Mouse (Mus musculus): ENCODE results near the gene Wdr86. TPM values are rescaled to one million over a fixed set of nuclear protein-coding genes. Genes with fewer than 3 reads are reported as not detected.
A peak's percentile ranks its signal among the peaks of the same experiment; 100 is the strongest.
"Not testable (repeated sequence)": the region's sequence is repeated elsewhere in the genome, so short reads cannot be mapped to it uniquely, and the experiment has no call there.

The Wdr86 gene
- polyA plus RNA-seq, 1 experiment from 2014 or later, result 4.0 TPM

- Histone ChIP-seq H3K9me3 (no peaks in the 10 kb centered on the region), H3K4me1 (no peaks in the 10 kb centered on the region), H3K9ac (replicated peaks) (no peak overlapping the region), H3K36me3 (peaks cover 92% of the 10 kb centered on the region), H3K4me3 (no peak overlapping the region), H3K4me2 (replicated peaks) (no peak overlapping the region), H3K27ac (replicated peaks) (no peak overlapping the region), H3K27me3 (no peaks in the 10 kb centered on the region)
- WGBS, result 93% methylated on average over 8 of the region's 8 CpGs
- no peak for ATAC-seq (replicated peaks)
Measured at GRCm38 (mm10) chr5:24704615-24705014, 25.9 kb downstream of the Wdr86 start.

GRCm38 (mm10) chr5:24701271-24701670, 29.3 kb downstream of the Wdr86 start:
- Histone ChIP-seq H3K36me3 (peaks cover 92% of the 10 kb centered on the region), H3K27ac (replicated peaks) (no peak overlapping the region), H3K27me3 (no peaks in the 10 kb centered on the region), H3K4me1 (no peaks in the 10 kb centered on the region), H3K9me3 (no peaks in the 10 kb centered on the region), H3K4me2 (replicated peaks) (no peak overlapping the region), H3K9ac (replicated peaks) (no peak overlapping the region), H3K4me3 (no peak overlapping the region)
- 92% methylated on average over 3 of the region's 3 CpGs for WGBS
- ATAC-seq (replicated peaks), result no peak

DNA sequence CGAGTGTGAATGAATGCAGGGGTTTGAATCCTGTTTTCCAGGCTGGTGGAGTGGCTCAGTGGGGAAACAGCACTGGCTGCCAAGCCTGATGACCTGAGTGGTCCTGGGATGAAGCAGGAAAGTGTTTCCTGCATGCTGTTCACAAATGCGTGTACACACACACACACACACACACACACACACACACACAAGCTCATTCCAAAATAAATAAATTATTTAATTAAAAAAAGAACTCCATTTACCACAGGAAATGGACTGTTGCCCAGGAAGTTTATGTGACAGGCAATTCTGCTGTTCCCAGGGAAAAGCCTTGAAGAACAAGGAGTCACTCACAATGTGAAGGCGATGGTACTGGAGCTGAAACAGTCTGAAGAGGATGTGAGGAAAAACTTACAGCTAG, 33.8 kb downstream of the Wdr86 start:
- Histone ChIP-seq H3K27me3 (no peaks in the 10 kb centered on the region), H3K9ac (replicated peaks) (no peak overlapping the region), H3K4me1 (no peaks in the 10 kb centered on the region), H3K27ac (replicated peaks) (no peak overlapping the region), H3K36me3 (peaks cover 92% of the 10 kb centered on the region), H3K4me3 (no peak overlapping the region), H3K4me2 (replicated peaks) (no peak overlapping the region), H3K9me3 (no peaks in the 10 kb centered on the region)
- WGBS, result 72% methylated on average over 3 of the region's 3 CpGs
- no peak for ATAC-seq (replicated peaks)

DNA sequence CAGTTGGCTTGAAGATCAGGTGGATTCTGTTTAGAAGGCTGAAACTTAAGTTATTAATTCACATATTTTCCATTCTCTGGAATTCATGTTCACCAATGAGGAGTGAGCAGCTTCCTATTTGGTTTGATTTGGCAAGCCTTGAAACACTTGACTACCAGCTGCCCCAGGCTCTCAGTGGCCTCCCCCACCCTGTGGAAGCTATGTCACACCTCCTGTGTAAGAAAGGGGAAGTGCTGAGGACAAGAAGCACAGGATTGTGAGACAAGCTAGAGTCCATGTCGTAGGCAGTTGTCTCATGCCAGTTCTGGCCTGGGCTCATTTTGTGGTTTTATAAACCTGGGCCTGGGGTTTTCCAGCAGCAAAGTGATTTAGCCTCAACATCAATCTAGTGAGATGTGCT, 42.8 kb downstream of the Wdr86 start:
- no peak for ATAC-seq (replicated peaks)
- H3K27me3 ChIP-seq, result no peaks in the 10 kb centered on the region
- no peak overlapping the region for H3K27ac ChIP-seq (replicated peaks)
- H3K4me1 ChIP-seq, result peaks cover 28% of the 10 kb centered on the region
- no peak overlapping the region for H3K4me2 ChIP-seq (replicated peaks)
- H3K9me3 ChIP-seq, result no peaks in the 10 kb centered on the region
- WGBS, result 94% methylated on average over 1 of the region's 1 CpGs
- H3K9ac ChIP-seq (replicated peaks), result no peak overlapping the region
- H3K36me3 ChIP-seq, result peaks cover 33% of the 10 kb centered on the region
- H3K4me3 ChIP-seq, result no peak overlapping the region

DNA sequence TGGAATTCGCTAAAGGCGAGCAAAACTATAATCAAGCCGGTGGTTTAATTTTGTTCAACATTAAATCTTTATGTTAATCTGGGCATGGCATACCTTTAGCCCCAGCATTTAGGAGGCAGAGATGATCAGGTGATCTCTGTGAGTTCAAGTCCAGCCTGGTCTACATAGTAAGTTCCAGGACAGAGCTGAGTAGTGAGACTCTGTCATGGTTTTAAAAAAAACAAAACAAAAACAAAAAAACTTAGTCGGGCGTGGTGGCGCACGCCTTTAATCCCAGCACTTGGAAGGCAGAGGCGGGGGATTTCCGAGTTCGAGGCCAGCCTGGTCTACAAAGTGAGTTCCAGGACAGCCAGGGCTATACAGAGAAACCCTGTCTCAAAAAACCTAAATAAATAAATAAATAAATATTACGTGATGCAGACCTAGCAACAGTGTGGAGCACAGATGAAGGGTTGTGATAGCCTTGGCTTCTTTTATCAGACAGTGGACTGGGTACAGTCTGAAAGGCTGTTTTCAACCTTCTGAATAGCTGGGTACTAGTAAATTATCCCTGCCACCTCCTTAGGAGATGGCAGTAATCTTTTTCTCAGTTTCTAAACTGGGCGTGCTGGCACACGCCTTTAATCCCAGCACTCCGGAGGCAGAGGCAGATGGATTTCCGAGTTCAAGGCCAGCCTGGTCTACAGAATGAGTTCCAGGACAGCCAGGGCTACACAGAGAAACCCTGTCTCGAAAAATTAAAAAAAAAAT, 43.7 kb downstream of the Wdr86 start:
- 78% methylated on average over 16 of the region's 16 CpGs for WGBS
- not testable (repeated sequence) for H3K27me3 ChIP-seq; ATAC-seq (replicated peaks); H3K27ac ChIP-seq (replicated peaks); H3K9me3 ChIP-seq
- Histone ChIP-seq H3K4me2 (replicated peaks) (peak overlapping the region; percentile 68), H3K9ac (replicated peaks) (peak overlapping the region; percentile 80; the same call in 1 of the 2 replicates), H3K4me3 (peak overlapping the region; percentile 82), H3K4me1 (peaks cover 28% of the 10 kb centered on the region), H3K36me3 (peaks cover 25% of the 10 kb centered on the region)

DNA sequence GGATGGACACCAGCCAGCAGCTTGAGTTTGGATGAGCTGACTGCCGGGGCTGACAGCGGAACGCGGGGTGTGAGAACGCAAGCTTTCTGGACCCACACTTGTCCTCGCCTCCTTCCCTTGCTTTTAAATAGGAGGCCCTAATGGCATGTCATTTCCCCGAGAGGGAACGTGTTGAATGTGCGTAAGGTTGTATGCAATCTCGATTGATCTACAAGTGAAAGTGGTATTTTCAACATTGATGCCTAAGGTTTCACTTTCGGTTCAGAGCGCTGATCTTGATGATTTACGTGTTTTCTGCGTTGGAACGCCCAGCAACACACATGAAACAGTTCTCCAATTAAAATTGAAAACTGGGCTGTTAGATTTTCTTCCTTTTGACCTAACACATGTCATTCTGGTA, 44.4 kb downstream of the Wdr86 start:
- Histone ChIP-seq H3K27me3 (no peaks in the 10 kb centered on the region), H3K9ac (replicated peaks) (peak overlapping the region; percentile 80), H3K27ac (replicated peaks) (peak overlapping the region; percentile 94), H3K4me3 (peak overlapping the region; percentile 82), H3K36me3 (peaks cover 18% of the 10 kb centered on the region), H3K4me1 (peaks cover 28% of the 10 kb centered on the region), H3K4me2 (replicated peaks) (peak overlapping the region; percentile 68), H3K9me3 (no peaks in the 10 kb centered on the region)
- under 1% methylated on average over 15 of the region's 15 CpGs for WGBS
- peak; percentile 10 for ATAC-seq (replicated peaks)

GRCm38 (mm10) chr5:24685366-24686093, 45.0 kb downstream of the Wdr86 start, which contains the start of gene Nub1:
Nub1 (plus strand) TSS chr5:24685532.
- peak within 1 kb of the TSS; percentile 82 for H3K4me3 ChIP-seq
- peak within 1 kb of the TSS; percentile 68 for H3K4me2 ChIP-seq (replicated peaks)
- H3K27me3 ChIP-seq, result no peaks in the 10 kb centered on the region
- peak within 1 kb of the TSS; percentile 80 for H3K9ac ChIP-seq (replicated peaks)
- no peaks in the 10 kb centered on the region for H3K9me3 ChIP-seq
- WGBS, result under 1% methylated on average over 52 of the region's 53 CpGs
- peaks cover 28% of the 10 kb centered on the region for H3K4me1 ChIP-seq
- peaks cover 12% of the 10 kb centered on the region for H3K36me3 ChIP-seq
- H3K27ac ChIP-seq (replicated peaks), result peak within 1 kb of the TSS; percentile 94
- ATAC-seq (replicated peaks), result peak; percentile 96

- H3K4me2 ChIP-seq (replicated peaks), result peak overlapping the region; percentile 68
- no peaks in the 10 kb centered on the region for H3K9me3 ChIP-seq
- peak overlapping the region; percentile 80 for H3K9ac ChIP-seq (replicated peaks)
- peaks cover 5% of the 10 kb centered on the region for H3K36me3 ChIP-seq
- H3K27ac ChIP-seq (replicated peaks), result peak overlapping the region; percentile 94
- no peaks in the 10 kb centered on the region for H3K27me3 ChIP-seq
- H3K4me1 ChIP-seq, result peaks cover 28% of the 10 kb centered on the region
- peak; percentile 71 for ATAC-seq (replicated peaks)
- peak overlapping the region; percentile 82 for H3K4me3 ChIP-seq
- WGBS, result 20% methylated on average over 16 of the region's 16 CpGs
Measured at GRCm38 (mm10) chr5:24684578-24685365, 45.8 kb downstream of the Wdr86 start.

GRCm38 (mm10) chr5:24681436-24681835, 49.1 kb downstream of the Wdr86 start:
- Histone ChIP-seq H3K27ac (replicated peaks) (no peak overlapping the region), H3K27me3 (no peaks in the 10 kb centered on the region), H3K4me2 (replicated peaks) (no peak overlapping the region), H3K4me1 (peaks cover 11% of the 10 kb centered on the region), H3K4me3 (no peak overlapping the region), H3K9ac (replicated peaks) (no peak overlapping the region), H3K9me3 (no peaks in the 10 kb centered on the region), H3K36me3 (no peaks in the 10 kb centered on the region)
- WGBS, result 69% methylated on average over 1 of the region's 1 CpGs
- no peak for ATAC-seq (replicated peaks)

DNA sequence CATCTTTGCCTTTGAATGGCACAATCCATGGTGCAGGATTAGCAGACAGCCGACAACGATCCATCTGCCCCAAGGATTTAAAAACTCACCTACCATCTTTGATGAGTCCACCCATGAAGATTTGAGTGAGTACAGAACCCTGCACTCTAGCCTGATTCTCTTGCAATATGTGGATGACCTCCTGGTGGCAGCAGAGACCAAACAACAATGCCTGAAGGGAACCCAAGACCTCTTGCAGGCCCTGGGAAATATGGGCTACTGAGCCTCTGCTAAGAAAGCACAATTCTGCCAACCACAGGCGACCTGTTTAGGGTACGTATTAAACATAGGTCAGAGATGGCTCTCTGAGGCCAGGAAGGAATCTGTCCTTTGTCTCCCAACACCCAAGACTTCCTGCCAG, 56.3 kb downstream of the Wdr86 start:
- Histone ChIP-seq H3K36me3 (no peaks in the 10 kb centered on the region), H3K4me2 (replicated peaks) (no peak overlapping the region), H3K9ac (replicated peaks) (no peak overlapping the region), H3K27me3 (no peaks in the 10 kb centered on the region), H3K9me3 (no peaks in the 10 kb centered on the region), H3K4me3 (no peak overlapping the region), H3K27ac (replicated peaks) (no peak overlapping the region), H3K4me1 (no peaks in the 10 kb centered on the region)
- peak; percentile 64 for ATAC-seq (replicated peaks)
- 34% methylated on average over 4 of the region's 4 CpGs for WGBS

Measured in forebrain, embryonic 15.5 days (tissue).